Mouse (Mus musculus): Measurements from ENCODE around the gene Reep3. TPM values are rescaled to one million over a fixed set of nuclear protein-coding genes. Genes with fewer than 3 reads are reported as not detected.
A peak's percentile ranks its signal among the peaks of the same experiment; 100 is the strongest.

Gene Reep3
- polyA plus RNA-seq, 1 experiment from 2014 or later: 60.5 TPM

GRCm38 (mm10) chr10:67044346-67044745 is 52.4 kb downstream of the Reep3 start:
- peaks cover 34% of the 10 kb centered on the region for H3K79me2 ChIP-seq (ENCODE audit: inconsistent target)
- no peak overlapping the region for H3K4me3 ChIP-seq (ENCODE audit: inconsistent target)
- WGBS (ENCODE audit: missing documents): 95% methylated on average over 5 of the region's 5 CpGs
- no peaks in the 10 kb centered on the region for H3K36me3 ChIP-seq (ENCODE audit: inconsistent target)
- H3K27ac ChIP-seq: no peak overlapping the region

DNA sequence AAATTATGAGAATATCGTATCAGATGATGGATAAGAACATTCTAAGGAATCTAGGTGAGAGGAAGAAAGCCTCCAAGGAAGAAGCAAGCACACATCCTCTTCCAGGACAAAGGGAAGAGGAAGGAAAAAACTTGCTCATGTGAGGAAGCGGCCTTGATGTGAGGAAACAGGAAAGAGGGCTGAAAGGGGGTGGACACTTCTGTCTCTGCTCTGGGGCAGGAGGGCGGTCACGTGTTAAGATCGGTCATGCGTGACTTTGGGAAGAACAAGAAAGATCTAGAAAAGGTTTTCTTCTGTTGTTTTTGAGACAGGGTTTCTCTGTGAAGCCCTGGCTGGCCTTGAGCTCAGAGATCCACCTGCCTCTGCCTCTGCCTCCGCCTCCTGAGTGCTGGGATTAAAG is 53.5 kb downstream of the Reep3 start:
- WGBS (ENCODE audit: missing documents): 72% methylated on average over 7 of the region's 7 CpGs
- H3K27ac ChIP-seq: 0 out of 2 replicates have a peak overlapping the region, but pooled peaks have one; percentile 18
- no peaks in the 10 kb centered on the region for H3K36me3 ChIP-seq (ENCODE audit: inconsistent target)
- H3K4me3 ChIP-seq (ENCODE audit: inconsistent target): no peak overlapping the region
- H3K79me2 ChIP-seq (ENCODE audit: inconsistent target): peaks cover 33% of the 10 kb centered on the region

GRCm38 (mm10) chr10:67040410-67040809 is 56.3 kb downstream of the Reep3 start:
- no peak overlapping the region for H3K27ac ChIP-seq
- no peaks in the 10 kb centered on the region for H3K36me3 ChIP-seq (ENCODE audit: inconsistent target)
- peaks cover 10% of the 10 kb centered on the region; the same call in 1 of the 2 replicates for H3K79me2 ChIP-seq (ENCODE audit: inconsistent target)
- 100% methylated on average over 3 of the region's 3 CpGs for WGBS (ENCODE audit: missing documents)
- H3K4me3 ChIP-seq (ENCODE audit: inconsistent target): no peak overlapping the region

GRCm38 (mm10) chr10:67039001-67039400 is 57.7 kb downstream of the Reep3 start:
- Histone ChIP-seq H3K79me2 (ENCODE audit: inconsistent target) (no peaks in the 10 kb centered on the region), H3K36me3 (ENCODE audit: inconsistent target) (no peaks in the 10 kb centered on the region), H3K27ac (no peak overlapping the region), H3K4me3 (ENCODE audit: inconsistent target) (no peak overlapping the region)
- WGBS (ENCODE audit: missing documents): 91% methylated on average over 17 of the region's 17 CpGs

GRCm38 (mm10) chr10:67036542-67036941 is 60.2 kb downstream of the Reep3 start:
- Histone ChIP-seq H3K4me3 (ENCODE audit: inconsistent target) (no peak overlapping the region), H3K79me2 (ENCODE audit: inconsistent target) (no peaks in the 10 kb centered on the region), H3K27ac (peak overlapping the region; percentile 17; the same call in 1 of the 2 replicates), H3K36me3 (ENCODE audit: inconsistent target) (peaks cover 8% of the 10 kb centered on the region; the same call in 1 of the 2 replicates)
- WGBS (ENCODE audit: missing documents): 77% methylated on average over 10 of the region's 10 CpGs

- no peak overlapping the region for H3K4me3 ChIP-seq (ENCODE audit: inconsistent target)
- WGBS (ENCODE audit: missing documents): 11% methylated on average over 5 of the region's 5 CpGs
- H3K79me2 ChIP-seq (ENCODE audit: inconsistent target): no peaks in the 10 kb centered on the region
- peaks cover 8% of the 10 kb centered on the region; the same call in 1 of the 2 replicates for H3K36me3 ChIP-seq (ENCODE audit: inconsistent target)
- H3K27ac ChIP-seq: peak overlapping the region; percentile 17; the same call in 1 of the 2 replicates
Observed at GRCm38 (mm10) chr10:67036141-67036540, 60.6 kb downstream of the Reep3 start.

GRCm38 (mm10) chr10:67031186-67031585 is 65.6 kb downstream of the Reep3 start:
- WGBS (ENCODE audit: missing documents): 62% methylated on average over 7 of the region's 7 CpGs
- no peak overlapping the region for H3K4me3 ChIP-seq (ENCODE audit: inconsistent target)
- peaks cover 13% of the 10 kb centered on the region; the same call in 1 of the 2 replicates for H3K36me3 ChIP-seq (ENCODE audit: inconsistent target)

DNA sequence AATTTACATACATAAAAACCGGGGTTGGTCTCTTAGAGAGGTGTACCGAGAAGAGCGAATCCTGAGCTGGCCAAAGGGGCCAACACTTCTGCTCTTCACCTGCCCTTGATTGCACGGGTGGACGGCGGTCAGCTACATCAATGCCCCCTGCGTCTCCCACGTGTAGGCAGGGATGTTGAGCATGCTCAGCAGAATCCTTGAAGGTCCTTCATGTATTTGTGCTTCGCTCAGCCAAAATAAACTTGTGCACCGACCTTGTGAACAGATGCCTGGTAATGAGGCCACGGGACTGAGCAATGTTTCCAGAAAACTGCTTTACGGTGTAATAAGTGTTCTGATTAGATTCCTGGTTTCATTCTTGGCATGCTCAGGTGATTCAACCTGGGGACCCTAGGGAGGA is 67.4 kb downstream of the Reep3 start:
- Histone ChIP-seq H3K4me3 (ENCODE audit: inconsistent target) (no peak overlapping the region), H3K27ac (no peak overlapping the region), H3K79me2 (ENCODE audit: inconsistent target) (no peaks in the 10 kb centered on the region), H3K36me3 (ENCODE audit: inconsistent target) (peaks cover 13% of the 10 kb centered on the region; the same call in 1 of the 2 replicates)
- WGBS (ENCODE audit: missing documents): 94% methylated on average over 12 of the region's 12 CpGs

More at GRCm38 (mm10) chr10:67031186-67031585, 65.6 kb downstream of the Reep3 start:
- Histone ChIP-seq H3K79me2 (ENCODE audit: inconsistent target) (no peaks in the 10 kb centered on the region), H3K27ac (no peak overlapping the region)

DNA sequence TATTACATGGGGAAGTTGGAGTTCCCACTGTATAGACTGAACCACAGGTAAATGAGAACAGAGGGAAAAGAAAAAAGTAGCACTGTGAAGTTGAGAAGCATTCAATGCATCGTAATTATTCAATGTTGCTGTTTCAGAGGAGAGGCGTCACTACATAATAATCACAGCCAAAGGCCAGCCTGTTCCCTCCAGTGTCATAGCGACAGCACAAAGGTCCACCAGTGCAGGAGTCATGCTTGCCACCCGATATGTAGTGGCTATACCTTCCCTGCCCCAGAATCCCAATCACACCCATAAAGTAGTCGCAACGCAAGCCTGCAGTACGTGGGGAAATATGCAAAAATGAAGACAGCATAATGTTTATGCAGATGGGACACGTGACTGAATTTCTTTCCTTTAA is 70.4 kb downstream of the Reep3 start:
- no peak overlapping the region for H3K4me3 ChIP-seq (ENCODE audit: inconsistent target)
- no peaks in the 10 kb centered on the region for H3K79me2 ChIP-seq (ENCODE audit: inconsistent target)
- 82% methylated on average over 8 of the region's 8 CpGs for WGBS (ENCODE audit: missing documents)
- peaks cover 8% of the 10 kb centered on the region; the same call in 1 of the 2 replicates for H3K36me3 ChIP-seq (ENCODE audit: inconsistent target)
- H3K27ac ChIP-seq: peak overlapping the region; percentile 88

- Histone ChIP-seq H3K79me2 (ENCODE audit: inconsistent target) (no peaks in the 10 kb centered on the region), H3K4me3 (ENCODE audit: inconsistent target) (no peak overlapping the region), H3K36me3 (ENCODE audit: inconsistent target) (peaks cover 15% of the 10 kb centered on the region; the same call in 1 of the 2 replicates), H3K27ac (peak overlapping the region; percentile 88)
- WGBS (ENCODE audit: missing documents): 7% methylated on average over 10 of the region's 10 CpGs
Observed at GRCm38 (mm10) chr10:67025573-67026236, 71.0 kb downstream of the Reep3 start.

DNA sequence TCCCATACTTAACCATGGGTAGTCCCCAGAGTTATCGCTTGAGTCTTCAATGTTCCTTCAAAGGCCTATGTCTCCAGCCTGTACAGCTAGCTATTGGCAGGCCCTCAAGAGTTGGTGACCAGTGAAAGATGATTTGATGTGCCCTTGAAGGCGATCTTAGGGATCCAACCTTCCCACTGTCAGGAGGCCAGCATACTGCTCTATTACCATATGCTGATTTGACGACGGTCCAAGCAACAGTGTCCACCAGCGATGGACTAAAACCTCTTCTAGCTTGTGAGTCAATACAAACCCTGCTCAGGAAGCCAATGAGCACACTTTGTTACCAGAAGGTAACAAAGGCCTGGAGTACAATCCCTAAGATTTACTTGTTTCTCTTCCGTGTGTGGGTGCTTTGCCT is 72.4 kb downstream of the Reep3 start:
- 95% methylated on average over 6 of the region's 6 CpGs for WGBS (ENCODE audit: missing documents)
- H3K4me3 ChIP-seq (ENCODE audit: inconsistent target): no peak overlapping the region
- H3K36me3 ChIP-seq (ENCODE audit: inconsistent target): peaks cover 14% of the 10 kb centered on the region; the same call in 1 of the 2 replicates
- 0 out of 2 replicates have a peak overlapping the region, but pooled peaks have one; percentile 88 for H3K27ac ChIP-seq
- H3K79me2 ChIP-seq (ENCODE audit: inconsistent target): no peaks in the 10 kb centered on the region

DNA sequence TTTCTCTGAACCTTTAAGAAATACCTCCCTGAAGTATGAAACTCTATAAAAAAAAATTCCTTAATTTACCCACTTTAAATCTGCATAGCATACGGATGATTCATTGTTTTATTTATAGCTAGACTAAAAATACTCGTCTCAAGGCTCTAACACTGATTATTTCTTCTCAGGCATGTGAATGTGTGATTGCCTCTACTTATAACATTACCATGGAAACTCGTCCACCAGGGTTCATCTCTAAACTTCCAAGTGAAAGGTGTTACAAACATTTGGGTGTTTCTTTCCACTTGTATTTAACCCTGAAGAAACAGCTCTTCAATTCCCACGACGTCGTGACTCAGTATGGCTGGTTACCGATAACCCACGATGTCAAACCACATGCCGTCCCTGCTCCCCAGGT is 73.7 kb downstream of the Reep3 start:
- Histone ChIP-seq H3K27ac (no peak overlapping the region), H3K79me2 (ENCODE audit: inconsistent target) (no peaks in the 10 kb centered on the region), H3K36me3 (ENCODE audit: inconsistent target) (peaks cover 11% of the 10 kb centered on the region; the same call in 1 of the 2 replicates), H3K4me3 (ENCODE audit: inconsistent target) (no peak overlapping the region)
- WGBS (ENCODE audit: missing documents): 91% methylated on average over 9 of the region's 9 CpGs

DNA sequence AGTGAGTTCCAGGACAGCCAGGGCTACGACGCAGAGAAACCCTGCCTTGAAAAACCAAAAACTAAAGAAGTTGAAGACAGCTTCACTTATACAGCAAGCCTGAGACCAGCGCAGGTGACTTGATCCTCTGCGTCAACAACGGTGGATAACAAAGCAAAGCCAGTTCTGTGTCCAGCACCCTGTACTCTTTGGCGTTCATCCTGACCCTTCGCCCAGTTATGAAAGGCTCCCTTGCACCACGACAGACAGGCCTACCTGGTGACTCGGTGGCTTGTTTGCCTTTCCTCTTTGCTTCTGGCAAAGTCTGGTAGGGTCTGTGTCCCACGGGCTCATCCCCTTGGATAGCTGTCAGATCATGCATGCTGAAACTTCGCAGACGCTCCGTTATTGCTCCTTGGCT is 75.3 kb downstream of the Reep3 start:
- Histone ChIP-seq H3K27ac (no peak overlapping the region), H3K4me3 (ENCODE audit: inconsistent target) (no peak overlapping the region), H3K79me2 (ENCODE audit: inconsistent target) (no peaks in the 10 kb centered on the region), H3K36me3 (ENCODE audit: inconsistent target) (peaks cover 11% of the 10 kb centered on the region; the same call in 1 of the 2 replicates)
- 93% methylated on average over 13 of the region's 13 CpGs for WGBS (ENCODE audit: missing documents)

- WGBS (ENCODE audit: missing documents): 90% methylated on average over 6 of the region's 6 CpGs
- H3K27ac ChIP-seq: no peak overlapping the region
Observed at GRCm38 (mm10) chr10:67018875-67019274, 77.9 kb downstream of the Reep3 start.

DNA sequence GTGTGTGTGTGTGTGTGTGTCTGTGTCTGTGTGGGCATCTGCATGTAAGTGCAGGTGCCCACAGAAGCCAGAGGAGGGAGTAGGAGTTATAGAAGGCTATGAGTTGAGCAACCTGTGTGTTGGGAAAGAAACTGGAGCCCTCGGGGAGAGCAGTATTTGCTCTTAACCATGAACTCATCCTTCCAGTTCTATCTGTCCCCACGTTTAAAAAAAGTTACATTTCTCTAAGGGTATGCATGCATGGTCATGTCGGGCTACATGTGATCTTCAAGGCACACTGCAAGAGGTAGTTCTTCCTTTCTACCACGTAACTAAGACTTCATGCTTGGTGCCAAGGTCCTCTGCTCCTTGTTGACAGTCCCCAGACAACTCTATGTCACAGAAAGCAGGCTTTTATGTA is 78.9 kb downstream of the Reep3 start:
- Histone ChIP-seq H3K4me3 (ENCODE audit: inconsistent target) (no peak overlapping the region), H3K36me3 (ENCODE audit: inconsistent target) (peaks cover 27% of the 10 kb centered on the region), H3K27ac (no peak overlapping the region), H3K79me2 (ENCODE audit: inconsistent target) (no peaks in the 10 kb centered on the region)
- 76% methylated on average over 3 of the region's 4 CpGs for WGBS (ENCODE audit: missing documents)

More at GRCm38 (mm10) chr10:67018875-67019274, 77.9 kb downstream of the Reep3 start:
- Histone ChIP-seq H3K79me2 (ENCODE audit: inconsistent target) (no peaks in the 10 kb centered on the region), H3K36me3 (ENCODE audit: inconsistent target) (peaks cover 20% of the 10 kb centered on the region), H3K4me3 (ENCODE audit: inconsistent target) (no peak overlapping the region)

Data from macrophage (primary cell).